Mouse (Mus musculus) hindbrain, embryonic 16.5 days (tissue): Measurements from ENCODE around the gene Armc9. TPM values are rescaled to one million over a fixed set of nuclear protein-coding genes. Genes with fewer than 3 reads are reported as not detected.

Source experiments
- ATAC-seq: fragments of 200-750 bp; cut with Nextera tagmentation; 2 replicates; pipeline ENCODE4 v1.8.0; 2017; ENCODE audit warnings: moderate TSS enrichment, moderate library complexity
- H3K27ac ChIP-seq: fragments of 300-500 bp; sonication (generic); 2 replicates; pipeline ENCODE4 v1.5.1; 2014; ENCODE audit warnings: low read depth, mild to moderate bottlenecking, control low read depth, low read length, moderate library complexity
- H3K27me3 ChIP-seq: fragments of 300-500 bp; sonication (generic); replicated peaks from 2 replicates; pipeline ENCODE4 v1.6.1; 2014; ENCODE audit warnings: low read length; ENCODE audit not compliant: control insufficient read depth, insufficient read depth
- H3K36me3 ChIP-seq: fragments of 300-500 bp; sonication (generic); 2 replicates; pipeline ENCODE4 v1.6.1; 2014; ENCODE audit warnings: mild to moderate bottlenecking, low read length, moderate library complexity, mixed read lengths; ENCODE audit not compliant: control insufficient read depth, insufficient read depth
- H3K4me1 ChIP-seq: fragments of 300-500 bp; sonication (generic); 2 replicates; pipeline ENCODE4 v1.6.1; 2014; ENCODE audit warnings: low read depth, low read length; ENCODE audit not compliant: control insufficient read depth, insufficient read depth
- H3K4me2 ChIP-seq: fragments of 300-500 bp; sonication (generic); 2 replicates; pipeline ENCODE4 v1.6.1; 2014; ENCODE audit warnings: mild to moderate bottlenecking, low read length, control low read depth, moderate library complexity
- H3K4me3 ChIP-seq: fragments of 300-500 bp; sonication (generic); 2 replicates; pipeline ENCODE4 v1.5.1; 2014; ENCODE audit warnings: mild to moderate bottlenecking, low read length, control low read depth, moderate library complexity
- H3K9ac ChIP-seq: fragments of 300-500 bp; sonication (generic); 2 replicates; pipeline ENCODE4 v1.6.1; 2014; ENCODE audit warnings: low read depth, mild to moderate bottlenecking, control low read depth, low read length, moderate library complexity
- H3K9me3 ChIP-seq: fragments of 300-500 bp; sonication (generic); 2 replicates; pipeline ENCODE4 v1.6.1; 2014; ENCODE audit warnings: mild to moderate bottlenecking, low read length, moderate library complexity; ENCODE audit not compliant: control insufficient read depth
- WGBS: fragments of 180-500 bp; shearing (Covaris S2); extraction: QIAGEN DNeasy Blood & Tissue Kit; methylation state at CpG from one replicate; pipeline ENCODE4 v1.1.7; 2014; 5-methylcytosine and 5-hydroxymethylcytosine counted together
- polyA plus RNA-seq: library from polyadenylated mRNA; unstranded; fragments of >200 nt; fragmentation: Nextera tagmentation; extraction: Ambion mirVana; gene quantifications from 2 replicates; pipeline ENCODE4 v1.2.1, GENCODE M21; 2015

The Armc9 gene
- polyA plus RNA-seq, 1 experiment from 2014 or later, result 34.5 TPM

DNA sequence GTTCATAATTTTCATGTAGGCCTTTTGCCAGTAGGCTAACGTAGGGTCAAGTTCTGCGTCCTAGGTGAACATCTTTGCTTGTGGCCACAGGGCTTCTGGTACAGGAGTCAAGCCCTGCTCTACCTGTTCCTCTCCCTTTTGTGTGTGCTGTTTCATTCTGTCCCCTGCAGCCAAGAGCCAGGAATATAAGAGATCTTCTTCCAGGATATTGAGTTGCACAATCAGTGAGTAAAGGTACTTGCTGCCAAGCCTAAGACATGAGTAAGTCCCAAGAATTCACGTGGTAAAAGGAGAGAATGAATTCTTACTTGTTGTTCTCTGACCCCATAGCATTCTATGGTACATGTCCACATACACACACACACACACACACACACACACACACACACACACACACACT lies 138.5 kb downstream of the Armc9 start:
- no peak overlapping the region for H3K4me2 ChIP-seq
- no peaks in the 10 kb centered on the region for H3K36me3 ChIP-seq

DNA sequence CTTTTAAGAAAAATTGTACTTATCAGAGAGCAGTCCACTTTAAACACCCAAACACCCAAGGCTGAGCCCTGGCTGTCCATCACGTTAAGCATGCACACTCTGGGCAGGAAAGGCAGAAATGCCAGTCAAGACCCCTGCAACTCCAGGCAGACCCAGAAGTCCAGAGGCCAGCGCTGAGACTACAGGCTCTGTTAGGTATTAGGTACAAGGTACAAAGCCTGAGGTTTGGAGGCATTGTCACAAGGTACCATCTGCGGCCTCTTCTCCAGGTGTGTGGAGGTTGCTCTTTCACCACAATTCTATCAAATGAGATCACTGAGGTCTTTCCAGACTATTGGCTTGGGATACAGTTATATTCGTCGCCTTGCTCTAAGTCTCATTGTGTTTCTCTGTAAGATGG lies 139.3 kb downstream of the Armc9 start:
- no peaks in the 10 kb centered on the region for H3K4me1 ChIP-seq
- 93% methylated on average over 5 of the region's 5 CpGs for WGBS
- H3K36me3 ChIP-seq, result no peaks in the 10 kb centered on the region
- H3K9me3 ChIP-seq, result no peaks in the 10 kb centered on the region
- no peak overlapping the region for H3K27ac ChIP-seq
- H3K4me3 ChIP-seq, result no peak overlapping the region
- no peak for ATAC-seq
- H3K4me2 ChIP-seq, result no peak overlapping the region
- H3K27me3 ChIP-seq, result no peaks in the 10 kb centered on the region
- H3K9ac ChIP-seq, result no peak overlapping the region

More for the DNA sequence above, 138.5 kb downstream of the Armc9 start:
- Histone ChIP-seq H3K27ac (no peak overlapping the region), H3K4me3 (no peak overlapping the region), H3K9ac (no peak overlapping the region), H3K9me3 (no peaks in the 10 kb centered on the region), H3K4me1 (no peaks in the 10 kb centered on the region), H3K27me3 (no peaks in the 10 kb centered on the region)
- ATAC-seq, result no peak
- WGBS, result 93% methylated on average over 3 of the region's 3 CpGs

GRCm38 (mm10) chr1:86294472-86294871 lies 139.9 kb downstream of the Armc9 start:
- no peaks in the 10 kb centered on the region for H3K27me3 ChIP-seq
- H3K27ac ChIP-seq, result no peak overlapping the region
- H3K9me3 ChIP-seq, result no peaks in the 10 kb centered on the region
- no peak overlapping the region for H3K9ac ChIP-seq
- no peak overlapping the region for H3K4me2 ChIP-seq
- peak; percentile 83 for ATAC-seq
- H3K4me3 ChIP-seq, result no peak overlapping the region
- 21% methylated on average over 4 of the region's 4 CpGs for WGBS
- H3K4me1 ChIP-seq, result no peaks in the 10 kb centered on the region
- no peaks in the 10 kb centered on the region for H3K36me3 ChIP-seq

DNA sequence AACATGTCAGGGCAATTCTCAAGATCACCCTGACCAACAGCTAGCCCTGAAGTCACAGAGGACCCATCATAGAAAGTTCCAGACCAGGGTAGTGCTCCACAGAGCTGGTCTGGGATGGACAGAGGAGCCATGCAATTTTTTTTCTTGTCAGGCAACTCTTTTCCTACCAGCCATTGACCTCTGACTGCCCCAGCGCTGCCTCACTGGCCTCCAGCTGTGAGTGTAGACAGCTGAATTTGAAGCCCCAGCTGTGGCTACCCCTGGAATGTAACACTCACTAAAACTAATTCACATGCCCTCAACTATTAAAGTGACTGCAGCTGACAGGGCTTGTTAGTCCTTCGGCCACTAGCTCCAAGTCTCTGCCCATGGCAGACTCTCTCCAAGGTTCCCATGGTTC lies 145.5 kb downstream of the Armc9 start:
- peaks cover 4% of the 10 kb centered on the region; the same call in 1 of the 2 replicates for H3K4me1 ChIP-seq
- ATAC-seq, result no peak
- peaks cover 14% of the 10 kb centered on the region; the same call in 1 of the 2 replicates for H3K27me3 ChIP-seq
- H3K9me3 ChIP-seq, result no peaks in the 10 kb centered on the region
- H3K9ac ChIP-seq, result no peak overlapping the region
- 11% methylated on average over 2 of the region's 2 CpGs for WGBS
- H3K36me3 ChIP-seq, result no peaks in the 10 kb centered on the region
- H3K4me3 ChIP-seq, result no peak overlapping the region
- no peak overlapping the region for H3K27ac ChIP-seq
- no peak overlapping the region for H3K4me2 ChIP-seq

GRCm38 (mm10) chr1:86300731-86301130 lies 146.2 kb downstream of the Armc9 start:
- ATAC-seq, result no peak

DNA sequence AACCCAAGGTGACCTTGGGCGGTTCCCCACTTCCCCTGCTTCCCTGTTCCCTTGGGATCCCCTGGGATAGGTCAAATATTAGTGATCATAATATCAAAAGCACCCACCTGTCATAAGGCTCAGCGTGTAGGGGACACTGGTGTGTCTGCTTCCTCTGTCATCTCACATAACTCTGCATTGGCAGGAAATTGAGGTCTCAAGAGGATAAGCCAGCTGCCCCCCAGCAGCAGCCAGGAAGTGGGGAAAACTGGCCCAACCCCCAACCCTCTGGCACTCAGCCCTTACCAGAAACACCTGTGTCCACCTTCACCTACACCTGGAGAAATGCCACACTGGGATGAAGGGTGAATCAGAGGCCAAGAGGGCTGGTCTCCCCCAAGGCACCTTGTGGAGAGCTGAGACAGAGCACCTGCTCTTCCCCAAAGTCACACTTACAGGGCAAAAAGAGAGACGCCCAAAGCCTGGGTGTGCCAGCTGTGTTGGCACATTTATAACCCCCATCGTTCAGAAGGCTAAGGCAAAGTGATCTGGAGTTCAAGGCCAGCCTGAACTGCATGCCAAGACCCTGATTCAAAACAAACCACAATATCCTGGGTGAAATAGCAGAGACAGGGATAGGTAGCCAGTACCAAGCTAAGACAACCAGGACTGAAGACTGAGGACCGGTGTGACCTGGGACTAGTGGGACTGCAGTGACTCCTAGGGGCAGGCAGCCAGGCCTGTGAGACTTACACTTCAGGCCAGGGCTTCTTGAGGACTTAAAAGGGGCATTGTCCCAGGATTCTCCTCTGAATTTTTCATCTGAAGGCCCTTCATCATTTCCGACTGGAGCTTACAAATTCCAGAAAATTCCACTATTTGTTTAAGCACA lies 146.9 kb downstream of the Armc9 start:
- Histone ChIP-seq H3K9ac (no peak overlapping the region), H3K4me1 (peaks cover 4% of the 10 kb centered on the region; the same call in 1 of the 2 replicates), H3K27me3 (peaks cover 14% of the 10 kb centered on the region; the same call in 1 of the 2 replicates), H3K4me2 (no peak overlapping the region), H3K36me3 (0 out of 2 replicates have a peak, but pooled peaks cover 3% of the 10 kb centered on the region), H3K4me3 (no peak overlapping the region), H3K9me3 (no peaks in the 10 kb centered on the region), H3K27ac (no peak overlapping the region)
- WGBS, result 63% methylated on average over 6 of the region's 6 CpGs
- ATAC-seq, result no peak

More at GRCm38 (mm10) chr1:86300731-86301130, 146.2 kb downstream of the Armc9 start:
- no peak overlapping the region for H3K4me2 ChIP-seq
- no peak overlapping the region for H3K4me3 ChIP-seq
- peaks cover 4% of the 10 kb centered on the region; the same call in 1 of the 2 replicates for H3K4me1 ChIP-seq
- no peak overlapping the region for H3K9ac ChIP-seq
- no peaks in the 10 kb centered on the region for H3K9me3 ChIP-seq
- H3K36me3 ChIP-seq, result no peaks in the 10 kb centered on the region
- H3K27ac ChIP-seq, result no peak overlapping the region
- peaks cover 14% of the 10 kb centered on the region; the same call in 1 of the 2 replicates for H3K27me3 ChIP-seq
- WGBS, result 57% methylated on average over 7 of the region's 7 CpGs

- 0 out of 2 replicates have a peak, but pooled peaks cover 3% of the 10 kb centered on the region for H3K36me3 ChIP-seq
- H3K9me3 ChIP-seq, result no peaks in the 10 kb centered on the region
- WGBS, result 29% methylated on average over 6 of the region's 6 CpGs
- H3K4me1 ChIP-seq, result peaks cover 4% of the 10 kb centered on the region; the same call in 1 of the 2 replicates
- H3K4me2 ChIP-seq, result peak within 1 kb of the TSS; percentile 98
- peaks cover 14% of the 10 kb centered on the region; the same call in 1 of the 2 replicates for H3K27me3 ChIP-seq
- H3K4me3 ChIP-seq, result peak within 1 kb of the TSS; percentile 55
- no peak within 1 kb of the TSS; the same call in 1 of the 2 replicates for H3K27ac ChIP-seq
- peak within 1 kb of the TSS; percentile 75 for H3K9ac ChIP-seq
- ATAC-seq, result no peak
Observed at GRCm38 (mm10) chr1:86302532-86302931, 148.0 kb downstream of the Armc9 start, which contains the start of gene B3gnt7. B3gnt7 (plus strand) TSS chr1:86302832.

DNA sequence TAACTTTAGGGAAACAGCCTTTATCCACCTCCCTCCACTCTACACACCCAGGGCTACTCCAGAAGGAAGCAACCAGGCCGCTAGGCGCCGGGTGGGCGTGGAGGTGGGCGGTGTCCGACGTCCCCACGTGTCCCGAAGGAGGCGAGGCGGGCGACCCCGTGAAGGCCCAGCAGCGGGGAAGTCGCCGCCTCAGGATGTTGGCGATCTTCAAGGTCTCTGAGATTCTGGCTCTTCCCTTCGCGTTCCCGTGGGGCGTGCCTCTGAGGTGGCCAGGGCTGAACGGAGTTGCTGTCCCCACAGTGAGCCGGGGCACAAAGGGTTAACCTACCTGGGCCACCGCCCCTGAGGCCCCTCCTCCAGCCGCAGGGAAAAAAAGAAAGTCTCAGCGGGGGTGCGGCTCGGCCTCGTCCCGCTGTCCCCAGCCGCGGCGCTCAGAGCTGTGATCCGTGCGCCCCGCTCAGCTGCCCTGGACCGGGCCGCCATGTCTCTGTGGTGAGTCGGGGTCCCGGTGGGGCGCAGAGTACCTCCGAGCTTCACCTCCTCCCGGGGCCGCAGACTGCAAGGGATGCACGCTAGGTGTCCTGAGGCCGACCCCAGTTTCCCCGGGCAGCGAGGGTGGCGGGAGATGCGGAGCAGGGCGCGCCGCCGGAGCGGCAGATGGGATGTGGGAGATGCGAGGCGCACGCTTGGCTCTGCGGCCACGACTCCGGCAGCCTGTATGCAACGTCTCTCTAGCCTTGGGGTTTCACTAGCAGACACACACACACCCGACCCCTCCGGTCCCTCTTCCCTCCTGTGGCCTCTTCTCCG lies 148.7 kb downstream of the Armc9 start:
- H3K9me3 ChIP-seq, result no peaks in the 10 kb centered on the region
- peak overlapping the region; percentile 98 for H3K4me2 ChIP-seq
- H3K4me3 ChIP-seq, result peak overlapping the region; percentile 55
- WGBS, result under 1% methylated on average over 47 of the region's 65 CpGs
- 0 out of 2 replicates have a peak, but pooled peaks cover 3% of the 10 kb centered on the region for H3K36me3 ChIP-seq
- H3K9ac ChIP-seq, result peak overlapping the region; percentile 75
- peaks cover 14% of the 10 kb centered on the region; the same call in 1 of the 2 replicates for H3K27me3 ChIP-seq
- H3K27ac ChIP-seq, result no peak overlapping the region; the same call in 1 of the 2 replicates
- peak; percentile 88 for ATAC-seq
- H3K4me1 ChIP-seq, result peaks cover 4% of the 10 kb centered on the region; the same call in 1 of the 2 replicates
